Mouse (Mus musculus): ENCODE data around the gene Fbln2. TPM values are rescaled to one million over a fixed set of nuclear protein-coding genes. Genes with fewer than 3 reads are reported as not detected.

The Fbln2 gene
- total and polyA plus RNA-seq, 2 experiments from 2014 or later = 120 to 222 TPM

DNA sequence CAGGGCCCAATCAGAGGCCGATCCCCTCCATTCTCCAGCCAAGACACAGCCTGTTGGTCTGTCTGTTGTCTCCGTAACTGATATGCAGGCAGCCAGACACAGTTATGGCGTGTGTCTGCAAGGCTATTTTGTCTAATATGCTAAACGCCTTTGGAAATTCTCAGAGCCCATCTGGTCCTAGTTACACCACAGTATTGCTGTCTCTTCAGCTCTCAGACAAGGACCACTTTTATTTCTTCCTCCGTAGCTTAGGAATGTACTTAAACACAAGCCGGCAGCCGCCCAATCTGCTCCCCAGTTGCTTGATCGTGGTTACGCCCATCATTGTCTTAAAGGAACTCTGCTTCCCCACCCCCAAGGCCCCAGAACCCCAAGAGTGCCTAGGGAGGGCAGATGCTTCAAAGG lies 31.5 kb upstream of the Fbln2 start:
- ATAC-seq (ENCODE audit: insufficient read depth, low read depth) (0 out of 2 replicates have a peak, but pooled peaks have one; percentile 12), DNase-seq (ENCODE audit: low spot score) (no peak)
- H3K27ac ChIP-seq (ENCODE audit: low read depth) = 0 out of 2 replicates have a peak overlapping the region, but pooled peaks have one; percentile 23
- H3K27me3 ChIP-seq (ENCODE audit: control insufficient read depth, insufficient read depth, low read length) = peaks cover 3% of the 10 kb centered on the region; the same call in 1 of the 2 replicates
- peaks cover 15% of the 10 kb centered on the region for H3K4me1 ChIP-seq (ENCODE audit: control insufficient read depth, insufficient read depth)
- H3K36me3 ChIP-seq (replicated peaks; ENCODE audit: control insufficient read depth, insufficient read depth, low read length) = no peaks in the 10 kb centered on the region
- H3K4me2 ChIP-seq (ENCODE audit: low read depth, low read length) = no peak overlapping the region
- no peak overlapping the region for H3K4me3 ChIP-seq (ENCODE audit: low read depth, low read length)
- 72% methylated on average over 9 of the region's 9 CpGs for WGBS
- H3K9ac ChIP-seq (replicated peaks; ENCODE audit: low read depth, low read length) = no peak overlapping the region
- TF ChIP-seq EP300 (IDR thresholded peaks at IDR 0.05; ENCODE audit: low read depth) = no peak
- TF ChIP-seq CTCF (IDR thresholded peaks at IDR 0.05; ENCODE audit: low read depth) = no peak
- H3K9me3 ChIP-seq (replicated peaks; ENCODE audit: control insufficient read depth, low read length) = no peaks in the 10 kb centered on the region

DNA sequence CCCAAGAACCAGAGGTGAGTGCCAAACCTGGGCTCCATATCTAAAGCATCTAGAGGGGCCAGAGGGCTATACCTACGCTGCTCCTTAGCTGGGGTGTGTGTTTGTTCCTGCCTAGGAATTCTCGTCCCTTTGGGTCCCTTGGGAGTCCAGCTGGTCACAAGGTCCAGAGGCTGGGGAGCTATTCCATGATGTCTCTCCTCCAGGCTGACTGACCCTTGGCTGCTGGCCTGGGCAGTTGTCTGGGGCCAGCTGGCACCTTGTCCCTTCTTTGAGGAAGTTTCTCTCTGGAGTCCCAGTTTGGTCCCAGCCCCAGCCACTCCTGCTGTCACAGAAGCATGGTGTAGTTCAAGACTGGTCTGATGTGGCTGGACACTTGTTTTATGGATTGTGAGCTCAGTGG lies 30.9 kb upstream of the Fbln2 start:
- no peaks in the 10 kb centered on the region for H3K36me3 ChIP-seq (replicated peaks; ENCODE audit: control insufficient read depth, insufficient read depth, low read length)
- no peak overlapping the region for H3K9ac ChIP-seq (replicated peaks; ENCODE audit: low read depth, low read length)
- H3K4me3 ChIP-seq (ENCODE audit: low read depth, low read length) = no peak overlapping the region
- H3K4me1 ChIP-seq (ENCODE audit: control insufficient read depth, insufficient read depth) = peaks cover 15% of the 10 kb centered on the region
- 0 out of 2 replicates have a peak overlapping the region, but pooled peaks have one; percentile 18 for H3K27ac ChIP-seq (ENCODE audit: low read depth)
- H3K27me3 ChIP-seq (ENCODE audit: control insufficient read depth, insufficient read depth, low read length) = peaks cover 3% of the 10 kb centered on the region; the same call in 1 of the 2 replicates
- no peak overlapping the region for H3K4me2 ChIP-seq (ENCODE audit: low read depth, low read length)
- ATAC-seq (ENCODE audit: insufficient read depth, low read depth) = peak; percentile 47
- 58% methylated on average over 2 of the region's 2 CpGs for WGBS
- TF ChIP-seq CTCF (IDR thresholded peaks at IDR 0.05; ENCODE audit: low read depth) (no peak), EP300 (IDR thresholded peaks at IDR 0.05; ENCODE audit: low read depth) (no peak)
- DNase-seq (ENCODE audit: low spot score) = no peak
- H3K9me3 ChIP-seq (replicated peaks; ENCODE audit: control insufficient read depth, low read length) = no peaks in the 10 kb centered on the region

DNA sequence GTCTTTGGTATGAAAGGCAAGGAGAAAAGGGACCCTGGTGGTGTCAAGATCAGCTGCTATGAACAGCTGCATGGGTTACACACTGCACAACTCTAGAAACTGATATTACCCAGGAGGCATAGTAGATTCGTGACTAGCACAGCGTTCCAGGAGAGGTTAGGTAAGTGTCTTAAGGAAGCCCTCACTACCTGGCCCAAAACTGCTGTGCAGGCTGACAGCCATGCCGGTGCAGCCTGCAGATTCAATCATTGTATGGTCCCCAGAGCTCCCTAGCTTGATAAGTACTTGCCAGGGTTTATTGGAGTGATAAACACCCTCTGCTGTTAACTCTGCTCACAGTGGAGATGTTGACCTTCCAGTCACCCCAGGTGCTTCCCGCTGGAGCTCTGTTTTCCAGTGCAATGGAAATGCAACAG lies 30.2 kb upstream of the Fbln2 start:
- Histone ChIP-seq H3K4me2 (ENCODE audit: low read depth, low read length) (no peak overlapping the region), H3K9me3 (replicated peaks; ENCODE audit: control insufficient read depth, low read length) (no peaks in the 10 kb centered on the region), H3K4me3 (ENCODE audit: low read depth, low read length) (no peak overlapping the region), H3K36me3 (replicated peaks; ENCODE audit: control insufficient read depth, insufficient read depth, low read length) (no peaks in the 10 kb centered on the region), H3K4me1 (ENCODE audit: control insufficient read depth, insufficient read depth) (peaks cover 18% of the 10 kb centered on the region), H3K27me3 (ENCODE audit: control insufficient read depth, insufficient read depth, low read length) (peaks cover 3% of the 10 kb centered on the region; the same call in 1 of the 2 replicates), H3K9ac (replicated peaks; ENCODE audit: low read depth, low read length) (no peak overlapping the region), H3K27ac (ENCODE audit: low read depth) (no peak overlapping the region)
- 55% methylated on average over 4 of the region's 4 CpGs for WGBS
- TF ChIP-seq EP300 (IDR thresholded peaks at IDR 0.05; ENCODE audit: low read depth) (no peak), CTCF (IDR thresholded peaks at IDR 0.05; ENCODE audit: low read depth) (no peak)
- DNase-seq (ENCODE audit: low spot score) (no peak), ATAC-seq (ENCODE audit: insufficient read depth, low read depth) (no peak)

DNA sequence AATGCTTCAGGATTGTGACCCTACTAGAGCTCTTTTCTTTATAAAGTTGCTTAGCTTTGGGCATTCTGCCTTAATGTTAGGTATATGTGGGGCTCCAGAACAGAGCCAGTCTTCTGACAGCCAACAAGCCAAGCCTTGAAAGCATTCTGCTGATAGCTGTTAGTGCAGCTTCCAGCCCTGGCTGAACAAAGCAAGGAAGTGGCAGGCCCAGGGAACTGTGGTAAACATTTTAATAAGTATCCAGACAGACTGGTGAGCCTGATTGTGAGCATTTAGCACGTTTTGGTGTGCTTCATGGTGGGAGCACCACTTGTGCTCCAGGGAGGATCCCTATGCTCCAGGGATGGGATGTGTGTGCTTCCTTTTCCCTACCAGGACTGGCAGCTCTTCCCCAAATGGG lies 29.2 kb upstream of the Fbln2 start:
- ATAC-seq (ENCODE audit: insufficient read depth, low read depth) = no peak
- 44% methylated on average over 1 of the region's 1 CpGs for WGBS
- H3K4me3 ChIP-seq (ENCODE audit: low read depth, low read length) = no peak overlapping the region
- DNase-seq (ENCODE audit: low spot score) = no peak
- no peak overlapping the region for H3K4me2 ChIP-seq (ENCODE audit: low read depth, low read length)
- no peak overlapping the region for H3K9ac ChIP-seq (replicated peaks; ENCODE audit: low read depth, low read length)
- no peak for TF ChIP-seq EP300 (IDR thresholded peaks at IDR 0.05; ENCODE audit: low read depth)
- no peak for TF ChIP-seq CTCF (IDR thresholded peaks at IDR 0.05; ENCODE audit: low read depth)
- peaks cover 28% of the 10 kb centered on the region for H3K4me1 ChIP-seq (ENCODE audit: control insufficient read depth, insufficient read depth)
- peaks cover 3% of the 10 kb centered on the region; the same call in 1 of the 2 replicates for H3K27me3 ChIP-seq (ENCODE audit: control insufficient read depth, insufficient read depth, low read length)
- H3K27ac ChIP-seq (ENCODE audit: low read depth) = no peak overlapping the region
- H3K36me3 ChIP-seq (replicated peaks; ENCODE audit: control insufficient read depth, insufficient read depth, low read length) = no peaks in the 10 kb centered on the region
- H3K9me3 ChIP-seq (replicated peaks; ENCODE audit: control insufficient read depth, low read length) = no peaks in the 10 kb centered on the region

DNA sequence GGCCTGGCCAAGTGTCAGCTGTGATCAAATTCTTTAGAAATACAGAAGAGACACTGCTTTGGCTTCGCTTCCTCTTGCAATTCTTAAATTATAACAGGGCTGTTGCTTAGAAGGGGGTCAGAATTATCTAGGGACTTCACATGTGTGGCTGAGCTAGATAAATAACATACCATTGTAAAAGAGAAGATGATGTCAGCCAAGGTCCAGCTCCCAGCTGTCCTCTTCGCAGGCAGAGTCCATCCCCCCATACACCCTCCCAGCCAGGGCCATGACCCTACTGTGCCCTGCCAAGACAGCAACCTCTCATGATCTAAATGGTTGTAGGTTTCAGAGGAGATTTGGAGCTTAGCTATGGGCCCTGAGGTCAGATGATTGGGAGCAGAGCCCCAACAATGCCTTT lies 28.3 kb upstream of the Fbln2 start:
- 42% methylated on average over 2 of the region's 2 CpGs for WGBS
- peaks cover 28% of the 10 kb centered on the region for H3K4me1 ChIP-seq (ENCODE audit: control insufficient read depth, insufficient read depth)
- DNase-seq (ENCODE audit: low spot score) (peak; percentile 71), ATAC-seq (ENCODE audit: insufficient read depth, low read depth) (peak; percentile 24; the same call in 1 of the 2 replicates)
- H3K4me2 ChIP-seq (ENCODE audit: low read depth, low read length) = no peak overlapping the region
- no peak overlapping the region for H3K4me3 ChIP-seq (ENCODE audit: low read depth, low read length)
- no peak for TF ChIP-seq CTCF (IDR thresholded peaks at IDR 0.05; ENCODE audit: low read depth)
- TF ChIP-seq EP300 (IDR thresholded peaks at IDR 0.05; ENCODE audit: low read depth) = no peak
- no peaks in the 10 kb centered on the region for H3K27me3 ChIP-seq (ENCODE audit: control insufficient read depth, insufficient read depth, low read length)
- no peak overlapping the region for H3K27ac ChIP-seq (ENCODE audit: low read depth)
- no peaks in the 10 kb centered on the region for H3K9me3 ChIP-seq (replicated peaks; ENCODE audit: control insufficient read depth, low read length)
- no peaks in the 10 kb centered on the region for H3K36me3 ChIP-seq (replicated peaks; ENCODE audit: control insufficient read depth, insufficient read depth, low read length)
- no peak overlapping the region for H3K9ac ChIP-seq (replicated peaks; ENCODE audit: low read depth, low read length)

DNA sequence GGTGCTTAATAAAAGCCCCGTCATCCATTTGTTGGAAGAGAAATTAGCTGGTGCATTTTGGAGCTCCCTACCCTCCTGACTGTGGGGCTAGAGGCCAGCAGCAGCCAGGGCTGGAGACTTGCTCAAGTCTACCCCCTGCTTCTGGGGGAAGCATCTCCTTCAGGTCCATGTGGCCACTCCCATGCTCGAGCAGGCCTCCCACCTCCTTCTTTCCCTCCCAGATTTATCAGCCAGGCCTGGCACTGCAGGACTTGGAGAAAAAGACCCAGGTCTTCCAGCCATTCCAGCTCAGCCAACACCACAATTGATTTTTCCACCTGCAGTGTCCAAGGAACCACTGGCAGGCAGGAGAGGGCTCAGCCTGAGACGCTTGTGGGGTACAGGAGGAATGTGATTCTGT lies 27.5 kb upstream of the Fbln2 start:
- Histone ChIP-seq H3K9ac (replicated peaks; ENCODE audit: low read depth, low read length) (no peak overlapping the region), H3K9me3 (replicated peaks; ENCODE audit: control insufficient read depth, low read length) (no peaks in the 10 kb centered on the region), H3K4me2 (ENCODE audit: low read depth, low read length) (no peak overlapping the region), H3K27ac (ENCODE audit: low read depth) (no peak overlapping the region), H3K4me3 (ENCODE audit: low read depth, low read length) (no peak overlapping the region), H3K27me3 (ENCODE audit: control insufficient read depth, insufficient read depth, low read length) (no peaks in the 10 kb centered on the region), H3K36me3 (replicated peaks; ENCODE audit: control insufficient read depth, insufficient read depth, low read length) (no peaks in the 10 kb centered on the region), H3K4me1 (ENCODE audit: control insufficient read depth, insufficient read depth) (peaks cover 28% of the 10 kb centered on the region)
- TF ChIP-seq CTCF (IDR thresholded peaks at IDR 0.05; ENCODE audit: low read depth) (no peak), EP300 (IDR thresholded peaks at IDR 0.05; ENCODE audit: low read depth) (no peak)
- ATAC-seq (ENCODE audit: insufficient read depth, low read depth) (no peak), DNase-seq (ENCODE audit: low spot score) (no peak)
- WGBS = 62% methylated on average over 3 of the region's 3 CpGs

Data from heart, postnatal 0 days (tissue).